Mouse (Mus musculus): ENCODE results near the gene Hsd17b11.

Hsd17b11 gene

DNA sequence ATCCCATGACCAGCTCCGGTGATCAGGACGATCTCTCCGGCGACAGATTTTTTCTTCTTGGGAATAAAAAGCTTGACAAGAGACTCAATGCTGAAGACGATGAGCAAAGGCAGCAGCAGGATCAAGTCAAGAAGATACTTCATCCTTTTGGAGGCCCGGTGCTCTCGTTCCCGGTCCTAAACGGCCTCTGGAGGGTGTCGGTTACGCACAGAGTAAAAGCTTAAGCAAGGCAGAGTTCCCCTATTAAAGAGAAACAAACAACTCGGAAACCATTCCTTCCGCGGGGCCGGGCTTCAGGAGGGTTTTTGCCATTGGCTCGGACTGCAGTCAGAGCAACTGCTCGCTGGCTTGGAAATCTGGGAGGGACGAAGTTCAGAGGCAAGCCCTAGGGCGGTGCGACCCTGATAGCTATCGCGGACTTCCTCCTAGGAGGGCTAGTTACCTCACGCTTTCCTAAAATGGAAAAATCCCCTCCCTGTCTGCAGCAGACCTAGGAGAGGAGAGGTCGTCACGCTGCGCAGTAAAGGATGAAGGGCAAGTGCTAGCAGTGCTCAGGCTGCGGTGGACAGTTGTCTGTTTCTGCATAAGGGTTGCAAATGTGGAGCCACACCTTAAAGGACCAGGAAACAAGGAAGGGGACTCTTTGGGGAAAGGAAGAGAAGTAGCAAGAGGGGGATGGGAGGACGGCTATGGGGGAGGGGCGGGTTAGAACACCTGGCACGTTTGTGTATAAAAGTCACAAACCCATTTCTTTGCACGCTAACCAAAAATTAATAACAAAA is at the start of gene Hsd17b11:
Gene Hsd17b11, minus strand, starts transcription at position 323 of the 782 bp plus-strand sequence.
- peak; percentile 69 for DNase-seq (ENCODE audit: low read depth, low spot score)
- H3K36me3 ChIP-seq (ENCODE audit: control insufficient read depth, insufficient read depth, low read length, poor library complexity, severe bottlenecking): no peaks in the 10 kb centered on the region

DNA sequence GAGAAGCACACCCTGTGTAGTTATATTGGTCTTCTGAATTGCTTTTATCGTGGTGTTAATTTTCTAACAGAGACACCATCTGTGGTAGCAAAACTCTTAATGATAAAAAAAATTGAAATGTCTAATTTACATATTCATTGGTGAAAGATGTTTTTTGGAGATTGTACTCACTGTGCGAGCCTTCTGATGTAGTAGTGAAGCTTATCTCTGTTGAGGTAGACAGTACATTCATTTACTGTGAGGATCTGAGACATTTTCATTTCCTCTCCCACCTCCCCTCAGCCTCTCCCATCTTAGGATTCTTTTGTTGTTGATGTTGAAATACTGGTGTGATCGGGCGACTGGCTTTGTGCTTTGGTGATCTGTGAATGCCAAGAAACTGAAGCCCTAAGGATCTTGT is 49.3 kb upstream of the Hsd17b11 start:
- no peak for DNase-seq (ENCODE audit: low read depth, low spot score)
- Histone ChIP-seq H3K27me3 (ENCODE audit: control insufficient read depth, insufficient read depth, low read length, poor library complexity, severe bottlenecking) (no peaks in the 10 kb centered on the region), H3K36me3 (ENCODE audit: control insufficient read depth, insufficient read depth, low read length, poor library complexity, severe bottlenecking) (no peaks in the 10 kb centered on the region)

More for the DNA sequence above, at the start of gene Hsd17b11:
- H3K27me3 ChIP-seq (ENCODE audit: control insufficient read depth, insufficient read depth, low read length, poor library complexity, severe bottlenecking): no peaks in the 10 kb centered on the region

DNA sequence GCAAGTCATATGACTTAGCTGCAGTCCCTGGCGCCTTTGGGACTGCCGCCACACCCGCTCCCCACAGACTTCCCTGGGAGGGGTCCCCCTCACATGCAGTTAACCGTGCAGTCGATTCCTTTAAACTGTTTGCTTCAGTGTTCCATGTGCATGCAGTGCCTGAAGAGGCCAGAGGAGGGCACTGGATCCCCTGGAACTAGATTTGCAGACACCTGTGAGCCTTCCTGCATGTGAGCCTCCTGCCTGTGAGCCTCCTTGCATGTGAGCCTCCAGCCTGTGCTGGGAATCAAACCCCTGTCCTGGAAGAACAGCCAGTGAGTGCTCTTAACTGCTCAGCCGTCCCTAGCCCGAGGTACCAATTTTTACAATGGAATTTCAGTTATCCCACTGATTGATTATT is 47.0 kb upstream of the Hsd17b11 start:
- H3K27me3 ChIP-seq (ENCODE audit: control insufficient read depth, insufficient read depth, low read length, poor library complexity, severe bottlenecking): no peaks in the 10 kb centered on the region
- DNase-seq (ENCODE audit: low read depth, low spot score): peak; percentile 51
- H3K36me3 ChIP-seq (ENCODE audit: control insufficient read depth, insufficient read depth, low read length, poor library complexity, severe bottlenecking): peaks cover 4% of the 10 kb centered on the region

DNA sequence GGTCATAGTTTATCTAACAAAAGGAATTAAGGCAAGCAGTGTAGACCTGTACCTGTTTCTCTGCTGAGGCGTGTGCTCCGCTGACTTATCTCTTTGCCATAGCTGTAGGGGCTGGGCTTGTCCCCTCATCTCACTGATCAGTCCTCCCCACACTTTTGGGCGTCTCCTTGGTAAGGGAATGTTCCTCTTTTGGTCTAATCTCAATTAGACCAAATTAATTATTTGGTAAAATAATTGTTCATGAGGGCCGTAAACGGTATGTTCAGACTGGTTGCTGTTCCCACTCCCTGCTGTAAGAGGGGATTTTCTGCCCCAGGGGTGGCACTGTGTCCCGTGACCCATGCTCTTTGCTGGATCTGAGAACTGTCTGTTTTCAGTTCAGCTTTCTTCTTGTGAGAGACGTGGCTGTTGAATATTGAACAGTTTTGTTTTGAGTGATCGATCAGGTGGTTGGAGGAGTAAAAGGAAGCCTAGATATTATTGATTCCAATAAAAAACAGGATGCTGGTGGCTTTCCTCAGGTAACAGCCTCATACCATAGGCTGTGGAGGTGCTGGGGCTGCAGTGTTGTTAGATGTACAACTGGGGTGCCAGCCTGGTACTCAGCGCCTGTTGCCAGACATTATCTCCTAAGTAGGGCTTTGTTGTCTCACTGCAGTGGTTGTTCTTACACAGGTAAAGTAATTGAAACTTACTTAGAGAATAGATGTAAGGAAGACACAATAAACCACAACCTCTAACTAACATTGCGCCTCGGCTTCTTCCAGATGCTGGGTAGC is 41.2 kb upstream of the Hsd17b11 start:
- Histone ChIP-seq H3K27me3 (ENCODE audit: control insufficient read depth, insufficient read depth, low read length, poor library complexity, severe bottlenecking) (no peaks in the 10 kb centered on the region), H3K36me3 (ENCODE audit: control insufficient read depth, insufficient read depth, low read length, poor library complexity, severe bottlenecking) (peaks cover 11% of the 10 kb centered on the region)
- DNase-seq (ENCODE audit: low read depth, low spot score): no peak

DNA sequence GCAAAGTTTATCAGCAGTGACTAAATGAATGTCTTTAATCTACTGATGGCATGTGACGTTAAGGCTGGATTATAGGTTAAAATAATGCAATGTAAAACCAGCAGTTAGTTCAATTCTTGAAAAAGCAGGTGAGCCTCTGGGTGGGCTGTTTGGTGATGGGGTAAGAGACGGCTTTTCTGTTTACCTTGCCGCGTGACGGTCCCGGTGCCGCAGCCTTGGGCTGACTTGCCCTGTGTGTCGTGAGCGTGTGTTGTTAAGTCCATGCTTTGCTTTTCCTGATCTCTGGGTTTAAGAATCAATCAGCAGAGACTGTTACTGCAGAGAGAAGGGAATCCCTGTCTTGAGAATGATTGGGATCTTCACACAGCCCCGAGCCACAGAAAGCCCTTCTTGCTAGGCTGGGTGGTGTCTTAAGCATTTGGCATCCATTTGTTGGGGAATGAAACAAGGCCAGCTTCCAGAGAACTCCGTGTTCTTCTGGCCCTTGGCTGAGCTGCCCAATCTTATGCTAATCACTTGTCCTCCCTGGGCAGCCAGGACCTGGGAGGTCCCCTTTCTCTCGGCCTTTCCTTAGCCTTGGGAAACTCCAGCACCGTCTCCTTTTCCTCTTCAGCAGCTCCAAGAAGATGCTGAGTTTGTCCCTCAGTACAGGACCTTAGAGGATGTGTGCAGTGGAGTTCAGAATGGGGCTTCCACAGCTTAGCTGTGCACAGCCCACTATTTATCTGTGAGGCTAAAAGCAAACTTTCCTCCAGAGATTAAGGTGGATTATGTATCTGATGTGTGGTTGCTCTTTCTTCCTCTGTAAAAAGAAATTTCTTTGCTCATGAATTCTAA is 40.4 kb upstream of the Hsd17b11 start:
- DNase-seq (ENCODE audit: low read depth, low spot score): no peak
- Histone ChIP-seq H3K27me3 (ENCODE audit: control insufficient read depth, insufficient read depth, low read length, poor library complexity, severe bottlenecking) (no peaks in the 10 kb centered on the region), H3K36me3 (ENCODE audit: control insufficient read depth, insufficient read depth, low read length, poor library complexity, severe bottlenecking) (peaks cover 11% of the 10 kb centered on the region)

DNA sequence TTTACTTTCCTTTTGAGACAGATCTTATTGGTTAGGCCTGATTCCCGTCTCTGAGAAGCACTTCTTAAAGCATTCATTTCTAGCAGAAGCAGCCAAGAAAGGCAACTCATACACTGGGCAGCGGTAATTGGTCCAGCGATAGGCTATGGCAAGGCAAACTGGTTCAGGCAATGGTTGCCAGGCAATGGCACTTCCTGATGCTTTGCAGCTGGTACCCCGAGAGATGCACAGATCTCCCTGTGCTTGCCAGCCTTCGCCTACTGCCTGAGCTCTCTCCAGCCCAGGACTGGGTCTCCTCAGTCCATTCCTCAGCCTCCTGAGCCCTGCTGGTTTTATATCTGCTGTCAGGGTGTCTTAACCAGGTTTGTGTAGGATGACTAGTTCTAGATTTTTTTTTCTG is 38.7 kb upstream of the Hsd17b11 start:
- DNase-seq (ENCODE audit: low read depth, low spot score): no peak
- no peaks in the 10 kb centered on the region for H3K27me3 ChIP-seq (ENCODE audit: control insufficient read depth, insufficient read depth, low read length, poor library complexity, severe bottlenecking)

DNA sequence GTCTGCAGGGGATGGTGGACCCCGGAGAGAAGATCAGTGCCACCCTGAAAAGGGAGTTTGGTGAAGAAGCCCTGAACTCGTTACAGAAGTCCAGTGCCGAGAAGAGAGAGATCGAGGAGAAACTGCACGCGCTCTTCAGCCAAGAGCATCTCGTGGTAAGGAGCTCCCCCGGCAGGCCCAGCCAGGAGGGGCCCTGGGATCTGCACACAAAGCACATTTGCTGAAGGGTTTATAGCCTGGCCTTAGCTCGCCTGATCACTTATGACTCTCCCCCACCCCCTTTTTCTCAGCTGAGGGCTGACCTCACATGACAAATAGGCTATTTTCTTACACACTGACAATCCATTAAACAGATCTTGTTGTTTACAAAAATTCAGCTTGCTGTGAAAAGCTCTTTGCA is 37.9 kb upstream of the Hsd17b11 start:
- Histone ChIP-seq H3K36me3 (ENCODE audit: control insufficient read depth, insufficient read depth, low read length, poor library complexity, severe bottlenecking) (peaks cover 7% of the 10 kb centered on the region), H3K27me3 (ENCODE audit: control insufficient read depth, insufficient read depth, low read length, poor library complexity, severe bottlenecking) (no peaks in the 10 kb centered on the region)
- no peak for DNase-seq (ENCODE audit: low read depth, low spot score)

More for the DNA sequence above, 38.7 kb upstream of the Hsd17b11 start:
- H3K36me3 ChIP-seq (ENCODE audit: control insufficient read depth, insufficient read depth, low read length, poor library complexity, severe bottlenecking): peaks cover 11% of the 10 kb centered on the region

DNA sequence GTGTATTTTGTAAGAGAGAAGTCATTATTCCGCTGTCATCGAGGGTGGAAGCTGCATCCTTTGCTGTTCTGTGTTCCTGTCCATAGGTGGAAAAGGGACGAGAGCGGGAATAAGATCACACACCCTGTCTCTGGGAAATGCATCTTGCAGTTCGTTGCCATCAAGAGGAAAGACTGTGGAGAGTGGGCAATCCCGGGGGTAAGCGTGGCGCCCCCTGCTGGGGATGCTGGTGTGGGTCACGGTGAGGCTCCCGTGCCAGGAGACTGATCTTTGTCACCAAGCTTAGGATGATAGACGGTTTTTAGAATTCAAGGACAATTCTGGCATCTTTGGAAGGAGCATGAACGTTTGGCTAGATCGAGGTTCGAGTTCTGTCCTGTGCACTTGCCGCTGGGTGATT is 36.3 kb upstream of the Hsd17b11 start:
- no peaks in the 10 kb centered on the region for H3K27me3 ChIP-seq (ENCODE audit: control insufficient read depth, insufficient read depth, low read length, poor library complexity, severe bottlenecking)
- DNase-seq (ENCODE audit: low read depth, low spot score): peak; percentile 70
- peaks cover 4% of the 10 kb centered on the region for H3K36me3 ChIP-seq (ENCODE audit: control insufficient read depth, insufficient read depth, low read length, poor library complexity, severe bottlenecking)

DNA sequence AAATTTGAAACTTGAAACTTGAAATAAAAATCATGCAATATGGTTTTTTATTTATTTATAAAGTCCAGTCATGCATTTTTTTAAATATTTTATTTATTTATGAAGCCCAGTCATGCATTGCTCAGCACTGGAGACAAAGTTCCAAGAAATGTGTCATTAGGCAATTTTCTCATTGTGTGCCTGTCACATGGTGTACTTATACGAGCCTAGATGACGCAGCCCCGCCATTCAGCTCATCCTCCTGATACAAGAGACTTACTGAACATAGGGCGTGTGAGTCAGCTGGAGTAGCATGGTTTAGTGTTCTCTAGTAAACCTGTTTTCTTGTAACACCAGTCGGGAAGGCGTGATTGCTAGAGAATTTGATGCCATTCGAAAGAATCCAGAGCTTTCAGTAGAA is 34.6 kb upstream of the Hsd17b11 start:
- peaks cover 2% of the 10 kb centered on the region for H3K36me3 ChIP-seq (ENCODE audit: control insufficient read depth, insufficient read depth, low read length, poor library complexity, severe bottlenecking)
- no peak for DNase-seq (ENCODE audit: low read depth, low spot score)
- H3K27me3 ChIP-seq (ENCODE audit: control insufficient read depth, insufficient read depth, low read length, poor library complexity, severe bottlenecking): no peaks in the 10 kb centered on the region

DNA sequence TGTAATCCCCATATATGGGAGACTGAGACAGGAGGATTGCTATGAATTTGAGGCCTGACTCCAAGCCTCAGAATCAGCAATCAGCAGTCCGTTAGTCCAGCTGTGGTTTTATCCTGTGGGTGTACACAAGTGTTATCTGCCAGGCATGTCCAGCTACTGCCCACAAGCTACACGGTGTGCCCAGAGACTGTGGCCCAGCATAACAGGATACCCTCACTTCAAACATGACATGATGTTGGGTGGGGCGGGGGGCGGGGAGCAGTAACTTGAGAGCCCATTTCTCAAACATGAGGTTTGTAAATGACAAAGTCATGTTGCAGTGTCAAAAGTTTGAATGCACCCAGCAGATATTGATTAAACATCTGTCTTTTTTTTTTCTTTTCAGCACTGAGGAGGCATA is 34.1 kb upstream of the Hsd17b11 start:
- no peak for DNase-seq (ENCODE audit: low read depth, low spot score)
- peaks cover 2% of the 10 kb centered on the region for H3K36me3 ChIP-seq (ENCODE audit: control insufficient read depth, insufficient read depth, low read length, poor library complexity, severe bottlenecking)
- H3K27me3 ChIP-seq (ENCODE audit: control insufficient read depth, insufficient read depth, low read length, poor library complexity, severe bottlenecking): no peaks in the 10 kb centered on the region

DNA sequence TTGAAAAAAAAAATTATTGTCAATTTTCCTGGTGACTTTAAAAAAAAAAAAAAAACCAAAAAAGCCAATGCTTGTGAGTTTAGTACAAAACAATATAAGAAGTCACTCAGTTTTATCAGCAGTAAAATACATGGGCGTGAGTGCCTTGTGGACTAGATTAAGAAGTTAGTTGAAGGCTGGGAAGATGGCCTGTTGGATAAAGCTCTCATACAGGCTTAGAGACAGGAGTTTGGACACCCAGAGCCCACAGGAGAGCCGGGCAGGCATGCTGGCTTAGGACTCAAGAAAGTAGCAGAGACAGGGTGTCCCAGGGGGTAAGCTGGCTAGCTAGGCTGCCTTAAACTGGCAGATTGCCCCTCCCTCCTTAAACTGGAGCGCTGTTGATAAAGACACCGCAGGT is 33.2 kb upstream of the Hsd17b11 start:
- Histone ChIP-seq H3K27me3 (ENCODE audit: control insufficient read depth, insufficient read depth, low read length, poor library complexity, severe bottlenecking) (no peaks in the 10 kb centered on the region), H3K36me3 (ENCODE audit: control insufficient read depth, insufficient read depth, low read length, poor library complexity, severe bottlenecking) (peaks cover 2% of the 10 kb centered on the region)
- no peak for DNase-seq (ENCODE audit: low read depth, low spot score)

DNA sequence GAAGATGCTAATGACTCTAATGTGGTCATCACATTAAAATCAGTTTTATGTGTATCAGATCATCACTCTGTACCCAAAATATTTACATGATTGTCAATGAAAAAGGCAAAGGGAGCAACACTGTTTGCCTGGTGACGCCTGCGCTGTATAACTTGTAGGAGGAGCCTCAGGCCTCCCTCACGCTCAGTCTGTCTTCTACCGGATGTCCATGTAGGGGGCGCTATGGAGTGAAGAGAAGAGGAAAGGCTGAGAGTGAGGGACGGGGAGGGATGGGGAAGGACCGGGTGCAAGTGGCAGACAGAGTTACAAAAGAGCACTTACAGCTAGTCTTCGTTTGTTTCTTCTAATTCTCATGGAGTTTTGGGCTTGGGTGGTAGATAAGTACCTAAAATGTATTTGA is 31.2 kb upstream of the Hsd17b11 start:
- DNase-seq (ENCODE audit: low read depth, low spot score): peak; percentile 52
- Histone ChIP-seq H3K36me3 (ENCODE audit: control insufficient read depth, insufficient read depth, low read length, poor library complexity, severe bottlenecking) (peaks cover 2% of the 10 kb centered on the region; the same call in 1 of the 2 replicates), H3K27me3 (ENCODE audit: control insufficient read depth, insufficient read depth, low read length, poor library complexity, severe bottlenecking) (no peaks in the 10 kb centered on the region)

DNA sequence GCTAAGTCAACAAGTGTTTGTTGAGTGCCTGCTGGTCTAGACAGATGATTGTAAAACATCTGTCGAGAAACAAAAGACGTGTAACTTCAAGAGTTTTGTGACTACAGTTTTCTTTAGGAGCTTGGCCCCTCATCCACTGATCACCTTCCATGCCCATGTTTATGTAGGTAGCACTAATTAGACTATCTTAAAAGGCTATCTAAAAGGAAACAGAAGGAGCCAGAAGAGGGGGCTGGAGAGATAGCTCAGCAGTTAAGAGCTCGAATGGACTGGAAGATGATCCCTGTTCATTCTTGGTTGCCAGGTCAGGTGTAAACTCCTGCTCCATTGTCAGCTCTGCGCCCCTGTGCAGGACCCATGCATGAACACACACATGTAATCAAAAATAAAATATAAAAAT is 26.4 kb upstream of the Hsd17b11 start:
- Histone ChIP-seq H3K36me3 (ENCODE audit: control insufficient read depth, insufficient read depth, low read length, poor library complexity, severe bottlenecking) (peaks cover 2% of the 10 kb centered on the region; the same call in 1 of the 2 replicates), H3K27me3 (ENCODE audit: control insufficient read depth, insufficient read depth, low read length, poor library complexity, severe bottlenecking) (no peaks in the 10 kb centered on the region)
- no peak for DNase-seq (ENCODE audit: low read depth, low spot score)

DNA sequence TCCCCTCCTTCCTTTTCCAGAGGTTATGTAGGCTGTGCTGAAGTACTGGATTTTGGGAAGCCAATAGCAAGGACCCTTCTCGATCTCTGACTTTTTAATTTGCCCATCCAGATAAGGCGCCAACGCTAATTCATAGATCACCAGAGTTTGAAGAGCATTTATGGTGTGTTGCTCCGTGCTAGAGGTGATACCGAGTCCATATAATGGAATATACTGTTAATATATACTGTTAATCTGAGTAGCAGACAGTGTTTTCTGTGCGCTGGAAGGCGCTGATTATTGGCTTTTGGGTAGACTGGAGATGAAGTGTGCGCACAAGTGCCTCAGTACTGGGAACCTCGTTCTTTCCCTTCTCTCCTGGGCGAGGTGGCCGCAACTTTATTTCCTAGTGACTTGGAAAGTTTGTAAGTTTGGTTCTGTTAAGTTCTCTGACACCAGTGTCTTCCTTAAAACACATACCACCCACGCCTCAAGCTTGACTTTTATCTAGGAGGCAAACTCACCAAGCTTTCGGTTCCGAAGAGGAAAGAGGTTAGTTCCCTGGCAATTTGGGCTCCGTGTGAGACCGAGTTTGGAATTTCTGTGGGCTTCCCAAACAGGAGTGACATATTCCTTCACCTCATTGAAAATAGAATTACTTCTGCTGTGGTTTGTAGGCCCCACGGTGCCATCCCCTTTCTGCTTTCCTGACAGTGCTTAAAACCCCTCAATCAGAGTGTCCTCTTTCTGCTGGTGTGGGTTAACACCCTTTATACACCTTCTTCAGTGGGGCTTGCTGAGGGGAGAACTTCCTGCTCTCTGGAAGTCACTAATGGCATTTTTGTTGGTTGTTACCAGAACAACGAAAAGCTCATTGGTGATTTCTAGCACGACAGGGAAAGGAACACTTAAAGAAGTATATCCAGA is 25.7 kb upstream of the Hsd17b11 start:
- peaks cover 2% of the 10 kb centered on the region; the same call in 1 of the 2 replicates for H3K36me3 ChIP-seq (ENCODE audit: control insufficient read depth, insufficient read depth, low read length, poor library complexity, severe bottlenecking)
- DNase-seq (ENCODE audit: low read depth, low spot score): no peak

More for the DNA sequence above, 25.7 kb upstream of the Hsd17b11 start:
- H3K27me3 ChIP-seq (ENCODE audit: control insufficient read depth, insufficient read depth, low read length, poor library complexity, severe bottlenecking): no peaks in the 10 kb centered on the region

All from splenic B cell, adult 2 months (primary cell).